Mouse (Mus musculus) hindlimb bud, embryonic 11.5 days (tissue): ENCODE measurements at regions not wholly inside any gene's neighbourhood (a gene's known extent, or its start where the extent isn't known, plus 50 kb on each side); places are given as distances from the start of the nearest gene placed in this dataset.

Experiments used
- DNase-seq: peaks from one replicate; pipeline ENCODE4 v3.0.0-alpha.2; 2012; ENCODE audit warnings: low read depth, low spot score; ENCODE audit errors: extremely low spot score

GRCm38 (mm10) chr9:87954941-87955340, 223.9 kb upstream of the Tbx18 start:
- DNase-seq = no peak

DNA sequence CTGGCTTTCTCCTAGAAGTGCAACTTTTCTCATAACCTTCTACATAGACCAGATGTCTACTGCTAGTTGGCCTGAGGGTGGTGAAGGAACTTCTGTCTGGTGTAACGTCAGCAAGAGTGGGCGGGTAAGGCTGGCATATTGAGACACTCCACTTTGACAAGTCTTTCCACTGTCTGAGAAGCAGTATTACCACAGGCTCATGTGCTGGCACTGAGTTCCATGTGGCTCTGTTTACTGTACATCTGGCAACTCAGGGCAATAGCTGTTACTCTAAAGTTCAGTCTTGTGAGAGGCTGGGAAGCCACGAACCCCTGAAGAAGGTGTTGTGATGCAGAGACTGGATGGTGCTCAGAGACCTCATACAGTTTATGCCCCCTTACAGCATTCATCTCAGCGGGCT, 230.7 kb upstream of the Tbx18 start:
- no peak for DNase-seq

DNA sequence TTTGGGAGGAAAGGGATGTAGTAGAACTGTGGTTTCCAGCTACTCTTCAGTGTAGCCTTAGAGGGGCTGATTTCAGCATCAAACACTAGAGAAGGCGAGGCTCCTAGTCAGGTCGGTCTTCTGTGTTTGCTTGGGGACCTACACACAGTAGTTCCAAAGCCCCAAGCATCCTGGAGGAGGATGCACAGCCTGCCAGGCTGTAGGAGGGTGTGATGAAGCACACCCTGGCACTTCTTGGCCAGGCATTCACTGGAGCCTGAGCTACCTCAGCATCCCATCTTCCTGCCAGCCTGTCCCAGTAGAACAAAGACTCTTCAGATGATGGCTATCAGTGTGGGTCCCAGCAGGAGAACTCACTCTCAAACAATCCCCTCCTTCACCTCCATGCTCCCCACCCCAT, 233.4 kb upstream of the Tbx18 start:
- no peak for DNase-seq

GRCm38 (mm10) chr9:87965103-87965780, 234.2 kb upstream of the Tbx18 start:
- no peak for DNase-seq

DNA sequence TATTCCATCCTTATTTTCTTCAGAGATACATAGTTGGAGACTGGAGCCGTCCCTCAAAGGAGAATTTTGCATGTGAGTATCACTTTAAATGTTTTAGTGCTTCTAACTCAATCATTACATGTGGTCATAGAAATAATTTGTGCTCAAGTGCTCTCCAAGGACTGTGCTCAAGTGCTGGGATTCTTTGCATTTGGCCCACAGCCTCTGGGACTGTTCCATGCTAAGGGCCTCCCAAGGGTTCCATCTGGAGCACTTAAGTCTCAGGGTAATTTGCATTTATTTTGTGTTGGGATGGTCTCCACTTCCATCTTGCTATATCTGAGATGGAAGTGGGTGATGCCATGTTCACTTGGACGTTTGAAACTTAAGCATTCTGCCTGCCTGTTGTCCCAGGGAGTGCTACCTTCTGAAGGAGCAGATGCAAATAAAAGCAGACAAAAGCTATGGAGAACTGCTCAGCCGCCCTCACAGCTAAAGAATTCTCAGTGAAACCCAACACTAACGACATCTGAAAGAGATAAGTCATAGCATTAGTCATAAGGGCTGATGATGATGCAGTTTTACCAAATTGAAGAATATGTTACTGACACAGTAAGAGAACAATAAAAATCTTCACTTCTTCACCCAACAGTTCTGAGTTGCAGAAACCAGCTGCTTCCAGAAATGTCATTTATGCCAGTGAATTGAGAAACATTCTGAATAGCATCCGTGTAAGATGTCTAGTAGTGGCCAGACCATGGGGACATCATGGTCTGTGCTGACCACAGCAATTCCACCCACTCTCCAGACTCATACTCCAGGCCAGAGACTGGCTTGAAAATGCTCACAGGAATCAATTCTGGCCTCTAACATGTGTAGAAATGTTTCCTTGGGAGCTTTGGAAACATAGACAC, 237.4 kb upstream of the Tbx18 start:
- no peak for DNase-seq

GRCm38 (mm10) chr9:87970586-87970985, 239.5 kb upstream of the Tbx18 start:
- DNase-seq = no peak

- DNase-seq = no peak
Observed at GRCm38 (mm10) chr9:87971791-87972190, 240.7 kb upstream of the Tbx18 start.

DNA sequence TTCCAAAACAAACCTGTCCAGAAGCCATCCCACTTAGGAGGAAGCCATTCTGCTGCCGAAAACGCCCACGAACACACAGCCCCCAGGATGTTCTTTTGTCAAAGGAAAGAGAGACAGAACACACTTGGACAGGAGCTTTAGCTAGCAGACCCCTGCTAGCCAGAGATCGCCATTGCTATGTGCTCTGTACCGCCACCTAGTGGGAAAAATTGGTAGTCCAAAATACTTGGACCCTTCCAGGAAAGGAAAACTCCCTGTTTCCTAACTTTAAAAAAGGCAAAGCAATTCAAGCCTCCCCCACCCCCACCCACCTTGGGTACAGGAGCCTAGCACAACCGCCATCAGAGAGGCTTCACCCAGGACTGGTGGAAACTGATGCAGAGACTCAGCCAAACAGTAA, 242.5 kb upstream of the Tbx18 start:
- DNase-seq = no peak

DNA sequence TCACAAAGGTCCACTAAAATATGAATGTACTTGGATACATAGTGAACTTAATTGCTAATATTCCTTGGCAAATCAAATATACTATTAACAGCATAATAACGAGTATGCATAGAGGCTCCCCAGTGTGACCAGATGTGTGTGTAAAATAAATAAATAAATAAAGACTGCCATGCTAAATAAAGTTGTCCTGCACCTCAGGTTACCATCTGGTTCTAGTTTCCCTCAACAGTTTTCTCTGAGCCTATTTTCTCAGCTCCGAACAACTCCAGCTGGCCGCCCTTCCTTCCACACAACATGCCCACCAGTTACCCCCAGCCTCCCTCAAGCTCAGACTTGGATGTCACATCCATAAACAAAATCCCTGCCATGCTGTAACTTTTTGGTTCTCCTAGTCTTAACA, 253.8 kb upstream of the Tbx18 start:
- peak; percentile 90 for DNase-seq

DNA sequence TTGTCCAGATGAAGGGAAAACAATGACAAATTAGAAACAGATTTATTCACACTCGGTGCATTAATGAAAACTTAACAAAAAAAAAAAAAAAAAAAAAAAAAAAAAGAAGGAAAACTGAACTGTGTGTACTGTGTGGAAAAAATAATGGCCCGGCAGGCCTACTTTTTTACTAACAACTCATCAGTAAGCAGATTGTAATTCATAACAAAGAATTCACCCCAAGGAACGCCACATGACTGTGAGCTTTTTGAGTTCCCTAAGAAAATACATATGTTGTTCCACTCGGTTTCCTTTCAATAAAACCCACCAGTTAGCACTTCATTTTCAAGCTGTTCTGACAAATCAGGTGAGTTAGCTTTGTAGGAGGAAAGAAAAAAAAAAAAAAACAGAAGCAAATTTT, 254.4 kb upstream of the Tbx18 start:
- DNase-seq = peak; percentile 61

DNA sequence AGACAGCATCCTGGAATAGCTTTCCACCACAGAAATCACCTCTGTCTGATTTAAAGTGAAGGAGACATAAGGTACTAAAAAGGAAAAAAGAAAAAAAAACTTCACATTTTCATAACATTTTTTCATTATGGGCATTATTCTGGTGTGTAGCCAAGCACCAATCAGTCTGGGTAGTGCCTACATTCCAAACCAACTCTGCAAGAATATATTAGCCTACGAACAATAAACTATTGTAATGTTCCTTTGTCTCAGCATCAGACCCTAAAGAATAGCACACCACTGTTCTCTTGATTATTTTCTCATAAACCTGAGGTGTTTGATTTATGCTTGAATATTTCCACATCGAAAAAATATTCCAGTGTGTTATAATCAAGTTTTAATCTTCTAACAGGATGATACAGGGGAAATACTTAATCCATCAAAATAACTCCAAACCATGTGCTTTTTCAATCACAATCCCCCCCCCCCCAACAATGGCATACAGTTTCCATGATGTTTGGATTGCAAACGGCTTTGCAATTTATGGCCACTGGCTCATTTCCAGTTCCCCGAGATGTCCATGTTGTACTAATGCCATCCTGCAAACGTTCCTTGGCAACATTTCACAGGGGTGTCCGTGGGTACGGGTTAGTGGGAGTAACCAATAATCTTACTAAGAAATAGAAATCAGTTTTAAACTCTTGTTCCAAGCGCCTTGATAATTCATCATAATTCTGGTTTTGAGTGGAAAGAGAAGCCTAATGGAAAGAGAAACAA, 275.1 kb upstream of the Tbx18 start:
- DNase-seq = no peak

GRCm38 (mm10) chr9:88023752-88024151, 292.7 kb upstream of the Tbx18 start:
- peak; percentile 64 for DNase-seq

DNA sequence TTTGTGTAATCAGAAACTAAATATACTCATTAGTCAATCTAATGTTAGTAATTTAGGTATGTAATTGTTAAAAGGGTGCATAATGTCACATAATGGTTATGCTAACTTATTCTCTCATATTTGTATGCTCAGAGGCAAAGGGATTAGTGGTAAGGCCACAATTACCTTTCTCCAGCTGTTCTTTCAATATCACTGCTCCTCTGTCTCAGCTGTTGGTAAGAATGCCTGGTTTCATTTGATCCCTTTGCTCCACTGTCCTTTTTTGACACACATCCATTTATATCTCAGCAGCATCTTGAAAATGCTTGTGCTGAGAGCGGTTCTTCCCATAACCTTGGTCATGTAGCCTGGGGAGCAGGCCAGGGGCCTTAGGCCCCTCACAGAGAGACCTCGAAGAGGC, 294.9 kb upstream of the Tbx18 start:
- no peak for DNase-seq

DNA sequence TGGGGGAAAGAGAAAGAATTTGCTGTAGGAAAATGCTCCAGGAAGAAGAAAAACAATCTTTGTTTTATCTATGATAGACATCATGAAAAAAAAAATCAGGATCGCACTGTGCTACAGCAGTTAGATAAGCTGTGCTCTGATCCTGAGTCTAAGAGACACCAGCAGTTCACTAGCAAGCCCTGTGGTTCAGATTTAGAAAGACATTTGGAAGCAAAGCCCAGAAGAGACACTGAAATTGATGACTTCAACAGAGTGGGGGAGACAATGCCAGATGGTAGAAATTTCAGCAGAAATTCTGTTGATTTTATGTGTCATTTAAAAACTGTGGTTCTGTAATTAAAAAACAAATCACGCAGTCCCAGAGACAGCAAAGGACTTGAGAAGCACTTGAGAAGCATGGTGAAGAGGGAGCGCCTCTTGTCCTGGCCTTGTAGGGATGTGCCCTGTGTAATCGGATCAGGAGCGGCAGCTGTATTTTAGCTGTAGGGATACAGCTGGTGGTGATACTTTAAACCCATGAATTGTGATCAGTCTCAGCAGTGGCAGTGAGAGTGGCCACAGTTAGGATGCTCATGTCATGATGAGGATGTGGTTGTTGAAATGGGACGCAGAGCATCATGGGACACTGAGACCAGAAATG, 296.4 kb upstream of the Nt5e start:
- no peak for DNase-seq

- no peak for DNase-seq
Observed at GRCm38 (mm10) chr9:88037560-88037959, 289.4 kb upstream of the Nt5e start.

DNA sequence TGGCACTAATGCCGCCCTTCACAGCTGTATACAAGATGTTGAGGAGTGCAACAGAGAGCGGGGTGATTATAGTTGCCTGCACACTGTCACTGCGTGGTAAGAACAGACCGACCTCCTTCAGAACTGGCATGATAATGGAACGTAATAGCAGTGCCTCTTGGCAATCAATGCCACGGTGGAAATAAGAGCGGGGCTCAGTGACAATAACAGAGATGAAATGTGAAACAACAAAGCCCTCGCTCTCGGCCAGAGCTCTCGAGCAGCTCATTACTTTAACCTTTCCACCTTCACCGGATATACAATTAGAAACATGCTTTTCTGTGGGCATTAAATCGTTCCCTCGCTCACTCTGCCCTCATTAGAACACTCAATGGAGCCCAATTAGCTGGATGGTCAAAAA, 277.7 kb upstream of the Nt5e start:
- DNase-seq = peak; percentile 80

GRCm38 (mm10) chr9:88049792-88050191, 277.2 kb upstream of the Nt5e start:
- no peak for DNase-seq

DNA sequence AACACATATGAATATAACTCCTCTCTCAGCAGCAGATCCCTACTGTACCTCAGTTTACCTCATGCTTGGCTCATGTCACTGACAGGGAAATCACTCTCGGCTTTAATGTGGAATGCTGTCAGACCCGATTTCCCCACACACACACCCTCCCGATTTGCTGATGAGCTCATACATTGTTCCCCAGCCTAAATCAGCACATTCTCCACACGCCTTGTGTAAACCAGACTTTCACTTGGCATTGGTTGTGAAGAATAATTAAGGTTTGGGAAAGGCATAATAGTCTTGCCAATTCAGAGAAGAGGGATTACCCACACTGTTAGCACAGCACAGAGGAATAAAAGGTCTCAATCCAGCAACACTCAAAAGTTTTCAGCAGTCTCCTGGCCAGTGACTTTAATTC, 268.4 kb upstream of the Nt5e start:
- no peak for DNase-seq

DNA sequence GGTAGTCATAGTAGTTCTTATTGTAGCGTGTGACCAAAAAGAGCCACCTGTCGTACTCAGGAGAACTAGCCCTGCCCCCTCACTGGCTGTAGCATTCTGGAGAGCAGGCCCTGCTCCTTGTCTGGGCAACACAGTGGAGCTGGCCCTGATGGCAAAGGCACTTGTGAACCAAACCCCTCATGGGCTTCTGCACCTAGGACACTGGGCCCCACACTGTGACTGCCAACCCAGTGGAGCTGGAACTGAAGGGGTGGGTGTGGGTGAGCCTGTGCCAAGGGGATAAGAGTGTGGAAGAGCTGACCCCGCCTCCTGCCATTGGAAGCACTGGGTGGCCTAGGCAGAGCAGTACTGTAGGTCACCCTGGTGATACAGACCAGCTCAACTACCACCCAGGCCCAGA, 268.0 kb upstream of the Nt5e start:
- no peak for DNase-seq

GRCm38 (mm10) chr9:88063973-88064676, 262.9 kb upstream of the Nt5e start:
- DNase-seq = no peak

GRCm38 (mm10) chr9:88065057-88065456, 261.9 kb upstream of the Nt5e start:
- DNase-seq = no peak
